Mouse (Mus musculus): Measurements from ENCODE around the gene 4930579G24Rik.

The 4930579G24Rik gene

GRCm38 (mm10) chr3:79628561-79629415 lies at the start of gene 4930579G24Rik:
4930579G24Rik (plus strand) TSS chr3:79629079.
- peak; percentile 99 for DNase-seq (ENCODE audit: low spot score)

GRCm38 (mm10) chr3:79579891-79580575 lies 48.8 kb upstream of the 4930579G24Rik start:
- DNase-seq (ENCODE audit: low spot score) = no peak

GRCm38 (mm10) chr3:79586804-79587203 lies 42.1 kb upstream of the 4930579G24Rik start:
- DNase-seq (ENCODE audit: low spot score) = peak; percentile 90

- DNase-seq (ENCODE audit: low spot score) = no peak
Measured at GRCm38 (mm10) chr3:79589671-79590070, 39.2 kb upstream of the 4930579G24Rik start.

GRCm38 (mm10) chr3:79590863-79591792 lies 37.8 kb upstream of the 4930579G24Rik start, which contains the start of gene Ppid:
Ppid (plus strand) TSS chr3:79591342.
- peak; percentile 79 for DNase-seq (ENCODE audit: low spot score)

GRCm38 (mm10) chr3:79591793-79592471 lies 36.9 kb upstream of the 4930579G24Rik start:
- no peak for DNase-seq (ENCODE audit: low spot score)

- no peak for DNase-seq (ENCODE audit: low spot score)
Measured at GRCm38 (mm10) chr3:79595468-79595867, 33.4 kb upstream of the 4930579G24Rik start.

GRCm38 (mm10) chr3:79609886-79610285 lies 19.0 kb upstream of the 4930579G24Rik start:
- DNase-seq (ENCODE audit: low spot score) = no peak

- DNase-seq (ENCODE audit: low spot score) = no peak
Measured at GRCm38 (mm10) chr3:79627484-79628181, 1.2 kb upstream of the 4930579G24Rik start.

- DNase-seq (ENCODE audit: low spot score) = no peak
Measured at GRCm38 (mm10) chr3:79628182-79628560, 708 bp upstream of the 4930579G24Rik start.

GRCm38 (mm10) chr3:79629416-79629730 lies 494 bp downstream of the 4930579G24Rik start, which contains the start of gene Etfdh:
Etfdh (minus strand) TSS chr3:79629500.
- DNase-seq (ENCODE audit: low spot score) = peak; percentile 48

GRCm38 (mm10) chr3:79652129-79652528 lies 23.2 kb downstream of the 4930579G24Rik start:
- DNase-seq (ENCODE audit: low spot score) = no peak

- DNase-seq (ENCODE audit: low spot score) = no peak
Measured at GRCm38 (mm10) chr3:79656682-79657081, 27.8 kb downstream of the 4930579G24Rik start.

GRCm38 (mm10) chr3:79664787-79665408 lies 36.0 kb downstream of the 4930579G24Rik start:
- peak; percentile 60 for DNase-seq (ENCODE audit: low spot score)

- no peak for DNase-seq (ENCODE audit: low spot score)
Measured at GRCm38 (mm10) chr3:79670556-79670955, 41.7 kb downstream of the 4930579G24Rik start.

- no peak for DNase-seq (ENCODE audit: low spot score)
Measured at GRCm38 (mm10) chr3:79672188-79672587, 43.3 kb downstream of the 4930579G24Rik start.

- DNase-seq (ENCODE audit: low spot score) = peak; percentile 47
Measured at GRCm38 (mm10) chr3:79673082-79673481, 44.2 kb downstream of the 4930579G24Rik start.

GRCm38 (mm10) chr3:79674641-79675040 lies 45.8 kb downstream of the 4930579G24Rik start:
- DNase-seq (ENCODE audit: low spot score) = no peak

- no peak for DNase-seq (ENCODE audit: low spot score)
Measured at GRCm38 (mm10) chr3:79676411-79676810, 47.5 kb downstream of the 4930579G24Rik start.
